Mouse (Mus musculus): ENCODE measurements around the gene Snd1. TPM values are rescaled to one million over a fixed set of nuclear protein-coding genes. Genes with fewer than 3 reads are reported as not detected.

Snd1 gene
- polyA plus RNA-seq, 1 experiment = 82.6 TPM

DNA sequence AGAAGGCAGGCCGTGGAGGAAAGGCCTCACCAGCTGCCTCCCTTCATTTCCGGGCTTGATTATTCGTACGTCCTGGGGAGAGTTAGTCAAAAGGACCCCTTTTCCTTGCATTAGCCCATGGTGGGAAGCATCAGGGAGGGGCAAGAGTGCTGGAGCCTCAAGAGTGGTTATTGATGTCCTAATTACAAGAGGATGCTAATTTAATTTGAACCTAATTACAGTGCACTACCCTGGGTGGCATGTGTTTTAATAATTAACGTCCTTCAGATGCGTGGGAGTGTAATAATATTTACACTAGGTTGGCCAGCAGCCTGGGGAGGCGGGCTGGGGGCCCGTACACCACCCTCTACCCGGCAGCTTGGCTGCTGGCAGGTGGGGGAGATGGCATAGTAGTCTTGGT, 416.5 kb downstream of the Snd1 start:
- TF ChIP-seq GATA1 (IDR thresholded peaks at IDR 0.05; ENCODE audit: low read length) = no peak

- TF ChIP-seq GATA1 (IDR thresholded peaks at IDR 0.05; ENCODE audit: low read length) = no peak
These were observed 420.1 kb downstream of the Snd1 start for GRCm38 (mm10) chr6:28895004-28895515.

GRCm38 (mm10) chr6:28895726-28896125, 420.8 kb downstream of the Snd1 start:
- no peak for TF ChIP-seq GATA1 (IDR thresholded peaks at IDR 0.05; ENCODE audit: low read length)

DNA sequence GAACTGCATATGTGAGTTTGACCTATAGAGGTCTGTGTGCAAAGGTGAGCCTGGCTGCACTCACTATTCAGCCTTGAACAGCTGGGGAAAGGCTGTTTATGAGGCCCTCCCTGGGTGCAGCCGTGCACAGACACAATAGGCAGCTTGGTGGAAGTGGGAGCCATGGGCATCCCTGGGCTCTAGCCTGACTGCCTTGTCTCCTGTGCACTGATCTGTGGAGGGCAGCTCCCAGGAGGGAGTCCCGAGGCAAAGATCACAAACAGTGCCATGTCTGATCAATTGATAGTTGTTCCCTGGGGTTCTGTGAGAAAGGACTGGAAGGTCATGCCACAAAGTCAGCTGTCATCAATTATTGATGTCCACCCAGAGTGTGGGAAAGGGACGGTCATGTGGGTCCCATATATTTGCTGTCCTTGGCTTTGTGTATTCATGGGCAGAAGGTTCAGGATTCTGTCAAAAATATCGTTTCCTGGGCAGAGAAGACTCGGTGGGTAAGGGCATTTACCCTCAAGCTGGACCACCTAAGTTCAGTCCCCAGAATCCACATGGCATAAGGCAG, 421.9 kb downstream of the Snd1 start:
- TF ChIP-seq GATA1 (IDR thresholded peaks at IDR 0.05; ENCODE audit: low read length) = no peak

GRCm38 (mm10) chr6:28897326-28898085, 422.6 kb downstream of the Snd1 start:
- no peak for TF ChIP-seq GATA1 (IDR thresholded peaks at IDR 0.05; ENCODE audit: low read length)

GRCm38 (mm10) chr6:28898836-28899235, 423.9 kb downstream of the Snd1 start:
- TF ChIP-seq GATA1 (IDR thresholded peaks at IDR 0.05; ENCODE audit: low read length) = no peak

GRCm38 (mm10) chr6:28902573-28902972, 427.6 kb downstream of the Snd1 start:
- TF ChIP-seq GATA1 (IDR thresholded peaks at IDR 0.05; ENCODE audit: low read length) = no peak

DNA sequence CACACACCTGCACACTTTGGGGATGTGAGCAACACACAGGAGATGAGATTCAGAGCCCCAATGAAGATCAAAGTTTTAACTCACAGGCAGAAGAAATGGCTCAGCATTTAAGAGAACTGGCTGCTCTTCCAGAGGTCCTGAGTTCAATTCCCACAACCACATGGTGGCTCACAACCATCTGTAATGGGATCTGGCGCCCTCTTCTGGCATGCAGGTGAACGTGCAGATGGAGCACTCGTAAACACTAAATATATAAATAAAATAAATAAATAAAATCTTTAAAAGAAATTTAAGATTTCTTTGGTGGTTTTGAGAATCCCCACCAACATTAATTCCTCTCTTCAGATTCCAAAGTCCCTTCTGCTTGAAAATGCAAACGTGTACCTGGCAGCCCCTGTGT, 429.5 kb downstream of the Snd1 start:
- no peak for TF ChIP-seq GATA1 (IDR thresholded peaks at IDR 0.05; ENCODE audit: low read length)

DNA sequence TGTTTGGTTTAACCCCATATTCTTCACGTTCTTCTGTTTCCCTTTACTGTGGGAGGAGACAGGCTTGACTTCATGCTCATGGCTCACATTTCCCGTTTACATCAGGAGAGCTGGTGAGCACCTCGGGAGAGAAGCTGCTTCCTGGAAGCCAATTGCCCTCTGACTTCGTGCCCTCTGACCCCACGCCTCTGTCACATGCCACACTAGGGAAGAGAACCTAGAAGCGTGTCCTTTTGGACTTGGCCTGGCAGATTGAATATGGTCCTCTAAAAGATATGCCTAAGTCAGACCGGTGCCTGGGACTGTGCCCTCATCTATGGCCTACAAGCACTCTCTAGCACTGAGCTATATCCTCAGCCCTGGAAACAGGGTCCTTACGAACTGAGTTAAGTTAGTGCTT, 430.4 kb downstream of the Snd1 start:
- TF ChIP-seq GATA1 (IDR thresholded peaks at IDR 0.05; ENCODE audit: low read length) = no peak

- no peak for TF ChIP-seq GATA1 (IDR thresholded peaks at IDR 0.05; ENCODE audit: low read length)
These were observed 434.9 kb downstream of the Snd1 start for GRCm38 (mm10) chr6:28909866-28910265.

DNA sequence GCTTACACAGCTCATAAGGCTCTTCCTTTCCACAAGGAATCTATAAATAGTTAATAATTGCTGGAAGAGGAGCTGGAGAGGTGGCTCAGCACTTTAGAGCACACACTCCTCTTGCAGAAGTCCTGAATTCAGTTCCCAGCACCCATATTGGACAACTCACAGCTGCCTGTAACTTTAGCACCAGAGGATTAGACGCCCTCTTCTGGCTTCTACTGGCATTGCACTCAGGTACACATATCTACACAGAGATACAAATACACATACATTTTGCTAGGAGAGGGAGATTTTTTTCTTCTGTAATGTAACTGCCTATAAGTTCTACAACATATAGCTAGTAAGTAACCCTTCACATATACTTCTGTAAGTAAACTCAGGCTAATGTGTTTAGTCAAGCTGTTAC, 440.0 kb downstream of the Snd1 start:
- no peak for TF ChIP-seq GATA1 (IDR thresholded peaks at IDR 0.05; ENCODE audit: low read length)

- no peak for TF ChIP-seq GATA1 (IDR thresholded peaks at IDR 0.05; ENCODE audit: low read length)
These were observed 441.7 kb downstream of the Snd1 start for GRCm38 (mm10) chr6:28916630-28917029.

DNA sequence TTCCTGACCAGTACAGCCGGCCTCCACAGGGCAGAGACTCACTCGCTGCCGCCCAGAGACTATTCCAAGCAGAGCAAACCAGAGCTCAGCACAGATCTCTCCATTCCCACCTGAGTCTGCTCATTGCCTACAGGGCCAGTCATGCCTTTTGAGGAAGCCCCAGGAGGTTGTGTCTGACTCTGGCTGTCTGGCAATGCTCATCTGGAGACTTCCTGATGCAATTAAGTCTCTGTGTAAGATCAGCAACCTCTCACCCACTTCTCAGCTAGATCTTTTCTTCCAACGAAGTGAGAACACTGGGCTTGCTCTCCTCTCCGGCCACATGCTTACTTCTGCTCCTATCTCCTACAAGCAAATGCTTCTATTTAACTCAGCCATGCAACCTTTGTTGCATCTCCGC, 444.4 kb downstream of the Snd1 start:
- TF ChIP-seq GATA1 (IDR thresholded peaks at IDR 0.05; ENCODE audit: low read length) = no peak

- no peak for TF ChIP-seq GATA1 (IDR thresholded peaks at IDR 0.05; ENCODE audit: low read length)
These were observed 447.4 kb downstream of the Snd1 start for GRCm38 (mm10) chr6:28922371-28922770.

- no peak for TF ChIP-seq GATA1 (IDR thresholded peaks at IDR 0.05; ENCODE audit: low read length)
These were observed 448.3 kb downstream of the Snd1 start for GRCm38 (mm10) chr6:28923091-28923824.

DNA sequence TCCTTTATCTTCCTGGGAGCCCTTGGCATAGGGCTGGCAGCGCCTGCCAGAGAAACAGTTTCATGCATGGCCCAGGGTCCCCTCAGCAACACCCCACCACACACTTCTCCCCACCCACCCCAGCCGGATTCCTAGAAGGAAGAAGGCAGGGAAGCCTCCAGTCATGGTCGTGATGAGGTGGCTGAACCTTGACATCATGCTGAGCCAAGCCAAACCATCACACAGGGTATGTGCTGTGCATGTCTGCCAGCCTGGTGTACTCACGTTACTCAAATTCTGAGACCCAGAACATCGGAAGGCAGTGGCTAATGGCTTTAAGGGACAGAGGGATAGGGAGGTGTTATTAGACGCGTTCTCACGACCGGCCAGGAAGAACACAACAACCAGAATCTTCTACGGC, 448.9 kb downstream of the Snd1 start:
- TF ChIP-seq GATA1 (IDR thresholded peaks at IDR 0.05; ENCODE audit: low read length) = no peak
